Mouse (Mus musculus) kidney, postnatal 36 days (tissue): ENCODE results near the gene Ripk1.

Experiments
- DNase-seq, 2 experiments: peaks; one replicate each; pipeline ENCODE4 v3.0.0; 2021 to 2022; ENCODE audit warnings: mixed read lengths in 2 of 2

Gene Ripk1

DNA sequence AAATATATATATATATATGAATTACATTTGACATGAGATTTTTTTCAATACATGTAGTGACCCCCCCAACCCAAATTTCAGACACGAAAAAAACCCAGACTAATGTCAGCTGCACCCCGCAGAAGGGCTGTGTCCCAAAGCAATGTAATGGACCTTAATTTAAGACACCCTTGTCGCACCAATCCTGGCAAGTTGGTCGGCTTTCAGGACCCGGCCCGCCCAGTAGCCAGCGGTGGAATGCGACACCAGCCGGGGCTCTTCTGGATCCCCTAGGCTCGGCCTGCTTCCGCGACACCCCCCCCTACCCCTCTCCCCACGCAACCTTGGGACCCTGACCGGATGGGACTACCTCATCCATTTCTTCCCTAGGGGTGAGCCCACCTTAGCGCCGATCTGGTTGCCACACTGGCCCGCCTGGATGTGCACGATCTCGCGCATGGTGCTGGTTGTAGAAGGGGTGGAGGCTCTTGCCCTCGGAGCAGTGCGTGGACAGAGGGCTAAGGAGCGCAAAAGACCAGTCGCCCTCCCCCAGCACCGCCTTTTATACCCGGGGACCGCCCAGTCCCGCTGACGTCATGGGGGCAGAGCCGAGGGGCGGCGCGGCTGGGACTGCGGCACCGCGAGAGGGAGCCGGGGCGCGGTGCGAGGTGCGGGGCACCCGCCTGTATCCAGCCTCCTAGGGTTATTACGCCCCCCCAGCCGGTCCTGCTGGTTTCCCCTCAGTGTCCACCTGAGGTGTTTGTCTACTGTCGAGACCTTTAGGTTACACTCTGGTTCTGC is 75.5 kb downstream of the Ripk1 start, which contains the start of gene Tubb2a:
Tubb2a (minus strand) TSS at position 516 of the 780 bp plus-strand sequence.
- peak; percentile 92 to 96 for DNase-seq

DNA sequence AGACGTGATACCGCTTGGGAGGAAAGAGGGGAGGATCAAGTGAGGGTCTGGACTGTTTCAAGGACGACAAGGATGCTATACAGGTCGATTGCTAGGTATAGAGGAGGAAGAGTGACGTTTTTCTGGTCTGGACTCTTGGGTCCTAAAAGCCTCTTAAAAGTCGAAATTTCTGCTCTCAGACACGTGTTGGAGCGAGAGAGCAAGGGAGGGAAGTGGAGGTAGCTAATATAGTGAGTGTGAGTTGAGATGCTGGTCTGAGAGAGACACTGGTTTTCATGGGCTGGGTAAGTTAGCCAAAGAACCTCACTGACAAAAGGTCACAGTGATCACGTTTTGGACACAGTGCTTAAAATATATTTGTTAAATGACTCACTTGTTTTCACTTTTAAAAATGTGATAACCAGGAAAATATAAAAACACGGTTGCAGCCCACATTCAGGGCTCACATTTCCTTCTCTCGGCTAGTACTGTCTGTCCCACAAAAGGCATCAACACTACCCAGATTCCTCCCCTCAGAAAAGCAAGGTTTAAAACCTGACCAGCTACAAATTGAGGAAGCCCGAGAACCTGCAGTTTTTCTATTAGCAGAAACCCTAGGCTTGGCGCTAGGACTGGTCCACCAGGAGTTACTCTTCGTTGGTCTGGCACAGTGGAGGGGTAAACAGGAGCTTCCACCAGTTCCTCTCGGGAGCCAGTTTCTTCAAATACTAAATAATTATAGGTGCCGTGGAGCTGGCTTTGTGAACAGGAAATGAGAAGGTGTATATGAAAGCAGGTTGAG is 76.5 kb downstream of the Ripk1 start:
- no peak for DNase-seq

DNA sequence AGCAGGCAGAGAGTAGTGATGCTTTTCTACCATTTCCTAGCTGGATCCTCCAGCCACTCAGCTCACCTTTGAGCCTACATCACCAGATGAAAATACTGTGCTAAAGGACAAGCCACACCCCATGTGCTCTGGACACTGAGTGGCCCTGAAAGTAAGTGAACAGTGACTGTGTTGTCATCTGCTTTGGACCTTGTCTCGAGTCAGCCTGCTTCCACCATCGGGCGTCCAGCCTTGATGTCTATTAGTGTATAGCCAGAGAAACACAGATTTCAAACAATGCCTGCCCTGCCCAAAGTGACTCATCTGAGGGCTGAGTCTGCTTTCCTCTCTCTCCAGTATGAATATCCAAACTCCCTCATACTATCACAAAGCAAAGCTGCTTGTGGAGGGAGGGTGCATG is 77.6 kb downstream of the Ripk1 start:
- no peak for DNase-seq

DNA sequence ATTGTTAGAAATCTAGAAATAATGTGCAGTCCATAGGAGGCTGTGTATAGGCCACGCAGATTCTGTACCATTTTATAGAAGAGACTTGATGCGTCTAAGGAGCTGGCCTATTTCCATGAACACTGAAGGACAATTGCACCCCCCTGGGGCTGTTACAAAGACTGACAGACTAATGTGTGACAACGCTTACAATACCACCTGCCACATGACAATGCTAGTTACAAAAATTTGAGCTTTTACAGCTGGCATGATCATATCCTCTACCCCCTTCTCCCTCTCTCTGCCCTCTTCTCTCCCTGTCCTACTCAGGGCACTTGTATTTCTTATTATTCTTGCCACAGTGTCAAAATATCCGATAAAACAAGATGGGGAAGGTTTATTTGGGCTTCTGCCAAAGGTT is 79.8 kb downstream of the Ripk1 start:
- no peak for DNase-seq

DNA sequence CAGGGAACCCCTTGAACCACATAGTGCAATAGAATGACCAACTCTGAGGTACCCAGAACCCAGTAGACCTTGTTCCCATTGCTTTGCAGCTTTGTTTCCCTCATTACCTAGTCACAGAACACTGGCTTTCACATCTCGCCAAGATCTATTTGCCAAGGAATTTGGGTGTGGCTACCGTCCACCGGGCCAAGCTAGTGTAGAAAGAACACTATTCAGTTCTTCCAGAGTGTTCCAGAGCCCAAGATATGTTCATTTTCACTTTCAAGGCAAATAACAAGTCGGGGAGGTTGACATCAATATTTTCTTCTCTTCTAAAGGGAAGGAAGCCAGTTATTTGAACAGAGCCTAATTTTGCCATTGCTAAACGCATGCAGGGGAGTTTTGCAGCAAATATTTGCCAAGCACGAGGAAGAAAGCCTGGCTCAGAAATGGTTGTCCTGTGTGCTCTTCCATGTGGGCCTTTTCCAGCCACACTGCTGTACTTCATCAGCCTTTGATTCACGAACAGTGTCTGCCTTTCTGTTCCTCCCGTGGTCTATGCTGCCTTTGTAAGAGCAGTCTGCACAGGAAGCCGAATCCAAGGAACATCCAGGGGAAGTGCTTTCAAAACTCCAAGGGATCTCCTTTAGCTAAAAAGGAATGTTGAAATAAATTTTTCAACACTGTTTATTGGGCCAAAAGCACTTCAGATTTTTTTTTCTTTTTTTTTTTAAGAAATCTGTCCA is 82.0 kb downstream of the Ripk1 start:
- peak; percentile 49 to 68 for DNase-seq
